Mouse (Mus musculus) skeletal muscle tissue, adult 2 months (tissue): ENCODE data around the gene Gtf2ird1.
A peak's percentile ranks its signal among the peaks of the same experiment; 100 is the strongest.
"Not testable (repeated sequence)": the region's sequence is repeated elsewhere in the genome, so short reads cannot be mapped to it uniquely, and the experiment has no call there.

Source experiments
- DNase-seq: peaks from one replicate; pipeline ENCODE4 v3.0.0-alpha.2; 2012; ENCODE audit warnings: low read depth, low spot score

The Gtf2ird1 gene

GRCm38 (mm10) chr5:134345449-134345848, 111.1 kb downstream of the Gtf2ird1 start:
- DNase-seq, result no peak

- no peak for DNase-seq
These were observed 112.4 kb downstream of the Gtf2ird1 start for GRCm38 (mm10) chr5:134344076-134344475.

- not testable (repeated sequence) for DNase-seq
These were observed 113.0 kb downstream of the Gtf2ird1 start for GRCm38 (mm10) chr5:134343530-134343929.

GRCm38 (mm10) chr5:134342503-134343205, 113.9 kb downstream of the Gtf2ird1 start:
- DNase-seq, result peak; percentile 21

GRCm38 (mm10) chr5:134341721-134342120, 114.8 kb downstream of the Gtf2ird1 start:
- no peak for DNase-seq

GRCm38 (mm10) chr5:134341321-134341720, 115.2 kb downstream of the Gtf2ird1 start:
- peak; percentile 19 for DNase-seq

- no peak for DNase-seq
These were observed 116.4 kb downstream of the Gtf2ird1 start for GRCm38 (mm10) chr5:134340101-134340522.

GRCm38 (mm10) chr5:134337012-134337411, 119.5 kb downstream of the Gtf2ird1 start:
- DNase-seq, result not testable (repeated sequence)

- DNase-seq, result no peak
These were observed 123.8 kb downstream of the Gtf2ird1 start for GRCm38 (mm10) chr5:134332743-134333142.

- no peak for DNase-seq
These were observed 126.4 kb downstream of the Gtf2ird1 start for GRCm38 (mm10) chr5:134330082-134330481.

GRCm38 (mm10) chr5:134329311-134329710, 127.2 kb downstream of the Gtf2ird1 start:
- DNase-seq, result no peak

- no peak for DNase-seq
These were observed 128.0 kb downstream of the Gtf2ird1 start for GRCm38 (mm10) chr5:134328482-134329001.

- DNase-seq, result no peak
These were observed 130.5 kb downstream of the Gtf2ird1 start for GRCm38 (mm10) chr5:134325856-134326566.

- no peak for DNase-seq
These were observed 132.6 kb downstream of the Gtf2ird1 start for GRCm38 (mm10) chr5:134323869-134324268.

- DNase-seq, result no peak
These were observed 133.2 kb downstream of the Gtf2ird1 start for GRCm38 (mm10) chr5:134323311-134323710.

GRCm38 (mm10) chr5:134322355-134322754, 134.2 kb downstream of the Gtf2ird1 start:
- DNase-seq, result no peak

- DNase-seq, result no peak
These were observed 134.8 kb downstream of the Gtf2ird1 start for GRCm38 (mm10) chr5:134321699-134322098.

GRCm38 (mm10) chr5:134318903-134319302, 137.6 kb downstream of the Gtf2ird1 start:
- DNase-seq, result no peak

GRCm38 (mm10) chr5:134316721-134317120, 139.8 kb downstream of the Gtf2ird1 start:
- DNase-seq, result no peak

GRCm38 (mm10) chr5:134315623-134316350, 140.7 kb downstream of the Gtf2ird1 start:
- DNase-seq, result no peak

GRCm38 (mm10) chr5:134314688-134315622, 141.6 kb downstream of the Gtf2ird1 start, which contains the start of gene Gtf2i:
Gene Gtf2i, minus strand, starts transcription at chr5:134314760.
- peak; percentile 99 for DNase-seq
